Mouse (Mus musculus): ENCODE measurements at regions not wholly inside any gene's neighbourhood (a gene's known extent, or its start where the extent isn't known, plus 50 kb on each side); places are given as distances from the start of the nearest gene placed in this dataset.
A peak's percentile ranks its signal among the peaks of the same experiment; 100 is the strongest.

GRCm38 (mm10) chr3:133809007-133809552 is 264.1 kb upstream of the Tet2 start:
- no peak for TF ChIP-seq POU5F1 (IDR thresholded peaks at IDR 0.05; ENCODE audit: borderline replicate concordance, low read length)
- no peak for TF ChIP-seq NANOG (IDR thresholded peaks at IDR 0.05; ENCODE audit: borderline replicate concordance, low read length)
- TF ChIP-seq CTCF (conservative IDR thresholded peaks at IDR 0.05; ENCODE audit: low read length) = no peak
- no peaks in the 10 kb centered on the region for H3K36me3 ChIP-seq (ENCODE audit: insufficient read depth, low read length)
- peaks cover 8% of the 10 kb centered on the region for H3K4me1 ChIP-seq (replicated peaks; ENCODE audit: low read depth, low read length)
- no peak overlapping the region for H3K4me3 ChIP-seq (replicated peaks; ENCODE audit: low read length)
- peaks cover 16% of the 10 kb centered on the region for H3K9me3 ChIP-seq (ENCODE audit: low read length)
- no peaks in the 10 kb centered on the region for H3K27me3 ChIP-seq (ENCODE audit: insufficient read depth, low read length)

GRCm38 (mm10) chr3:133818966-133819700 is 274.2 kb upstream of the Tet2 start:
- no peak for TF ChIP-seq POU5F1 (IDR thresholded peaks at IDR 0.05; ENCODE audit: borderline replicate concordance, low read length)
- no peak for TF ChIP-seq NANOG (IDR thresholded peaks at IDR 0.05; ENCODE audit: borderline replicate concordance, low read length)
- TF ChIP-seq CTCF (conservative IDR thresholded peaks at IDR 0.05; ENCODE audit: low read length) = no peak
- H3K4me1 ChIP-seq (replicated peaks; ENCODE audit: low read depth, low read length) = no peaks in the 10 kb centered on the region
- H3K9me3 ChIP-seq (ENCODE audit: low read length) = no peaks in the 10 kb centered on the region
- no peaks in the 10 kb centered on the region for H3K36me3 ChIP-seq (ENCODE audit: insufficient read depth, low read length)
- H3K4me3 ChIP-seq (replicated peaks; ENCODE audit: low read length) = no peak overlapping the region
- H3K27me3 ChIP-seq (ENCODE audit: insufficient read depth, low read length) = no peaks in the 10 kb centered on the region

- no peak for TF ChIP-seq CTCF (conservative IDR thresholded peaks at IDR 0.05; ENCODE audit: low read length)
- TF ChIP-seq POU5F1 (IDR thresholded peaks at IDR 0.05; ENCODE audit: borderline replicate concordance, low read length) = no peak
- TF ChIP-seq NANOG (IDR thresholded peaks at IDR 0.05; ENCODE audit: borderline replicate concordance, low read length) = no peak
- Histone ChIP-seq H3K9me3 (ENCODE audit: low read length) (no peaks in the 10 kb centered on the region), H3K27me3 (ENCODE audit: insufficient read depth, low read length) (no peaks in the 10 kb centered on the region), H3K36me3 (ENCODE audit: insufficient read depth, low read length) (no peaks in the 10 kb centered on the region), H3K4me3 (replicated peaks; ENCODE audit: low read length) (no peak overlapping the region), H3K4me1 (replicated peaks; ENCODE audit: low read depth, low read length) (no peaks in the 10 kb centered on the region)
Measured at GRCm38 (mm10) chr3:133833739-133834391, 288.9 kb upstream of the Tet2 start.

- no peak for TF ChIP-seq CTCF (conservative IDR thresholded peaks at IDR 0.05; ENCODE audit: low read length)
- no peak for TF ChIP-seq POU5F1 (IDR thresholded peaks at IDR 0.05; ENCODE audit: borderline replicate concordance, low read length)
- TF ChIP-seq NANOG (IDR thresholded peaks at IDR 0.05; ENCODE audit: borderline replicate concordance, low read length) = no peak
- Histone ChIP-seq H3K27me3 (ENCODE audit: insufficient read depth, low read length) (no peaks in the 10 kb centered on the region), H3K4me1 (replicated peaks; ENCODE audit: low read depth, low read length) (no peaks in the 10 kb centered on the region), H3K9me3 (ENCODE audit: low read length) (no peaks in the 10 kb centered on the region), H3K36me3 (ENCODE audit: insufficient read depth, low read length) (no peaks in the 10 kb centered on the region), H3K4me3 (replicated peaks; ENCODE audit: low read length) (no peak overlapping the region)
Measured at GRCm38 (mm10) chr3:133834459-133834858, 289.5 kb upstream of the Tet2 start.

GRCm38 (mm10) chr3:133846301-133846700 is 301.4 kb upstream of the Tet2 start:
- no peak for TF ChIP-seq POU5F1 (IDR thresholded peaks at IDR 0.05; ENCODE audit: borderline replicate concordance, low read length)
- no peak for TF ChIP-seq NANOG (IDR thresholded peaks at IDR 0.05; ENCODE audit: borderline replicate concordance, low read length)
- no peak for TF ChIP-seq CTCF (conservative IDR thresholded peaks at IDR 0.05; ENCODE audit: low read length)
- no peaks in the 10 kb centered on the region for H3K4me1 ChIP-seq (replicated peaks; ENCODE audit: low read depth, low read length)

GRCm38 (mm10) chr3:133874383-133874782 is 329.4 kb upstream of the Tet2 start:
- Histone ChIP-seq H3K4me3 (replicated peaks; ENCODE audit: low read length) (no peak overlapping the region), H3K36me3 (ENCODE audit: insufficient read depth, low read length) (no peaks in the 10 kb centered on the region), H3K9me3 (ENCODE audit: low read length) (no peaks in the 10 kb centered on the region), H3K4me1 (replicated peaks; ENCODE audit: low read depth, low read length) (no peaks in the 10 kb centered on the region), H3K27me3 (ENCODE audit: insufficient read depth, low read length) (0 out of 2 replicates have a peak, but pooled peaks cover 4% of the 10 kb centered on the region)
- no peak for TF ChIP-seq CTCF (conservative IDR thresholded peaks at IDR 0.05; ENCODE audit: low read length)
- TF ChIP-seq POU5F1 (IDR thresholded peaks at IDR 0.05; ENCODE audit: borderline replicate concordance, low read length) = no peak
- no peak for TF ChIP-seq NANOG (IDR thresholded peaks at IDR 0.05; ENCODE audit: borderline replicate concordance, low read length)

More at GRCm38 (mm10) chr3:133846301-133846700, 301.4 kb upstream of the Tet2 start:
- H3K4me3 ChIP-seq (replicated peaks; ENCODE audit: low read length) = no peak overlapping the region
- peaks cover 4% of the 10 kb centered on the region for H3K9me3 ChIP-seq (ENCODE audit: low read length)
- no peaks in the 10 kb centered on the region for H3K36me3 ChIP-seq (ENCODE audit: insufficient read depth, low read length)
- no peaks in the 10 kb centered on the region for H3K27me3 ChIP-seq (ENCODE audit: insufficient read depth, low read length)

GRCm38 (mm10) chr3:133876439-133877072 is 331.6 kb upstream of the Tet2 start:
- Histone ChIP-seq H3K36me3 (ENCODE audit: insufficient read depth, low read length) (no peaks in the 10 kb centered on the region), H3K4me1 (replicated peaks; ENCODE audit: low read depth, low read length) (no peaks in the 10 kb centered on the region), H3K27me3 (ENCODE audit: insufficient read depth, low read length) (0 out of 2 replicates have a peak, but pooled peaks cover 4% of the 10 kb centered on the region), H3K9me3 (ENCODE audit: low read length) (no peaks in the 10 kb centered on the region), H3K4me3 (replicated peaks; ENCODE audit: low read length) (no peak overlapping the region)
- TF ChIP-seq POU5F1 (IDR thresholded peaks at IDR 0.05; ENCODE audit: borderline replicate concordance, low read length) = no peak
- no peak for TF ChIP-seq NANOG (IDR thresholded peaks at IDR 0.05; ENCODE audit: borderline replicate concordance, low read length)
- peak; percentile 68 for TF ChIP-seq CTCF (conservative IDR thresholded peaks at IDR 0.05; ENCODE audit: low read length)

- Histone ChIP-seq H3K27me3 (ENCODE audit: insufficient read depth, low read length) (0 out of 2 replicates have a peak, but pooled peaks cover 4% of the 10 kb centered on the region), H3K4me3 (replicated peaks; ENCODE audit: low read length) (no peak overlapping the region), H3K36me3 (ENCODE audit: insufficient read depth, low read length) (no peaks in the 10 kb centered on the region), H3K9me3 (ENCODE audit: low read length) (no peaks in the 10 kb centered on the region), H3K4me1 (replicated peaks; ENCODE audit: low read depth, low read length) (no peaks in the 10 kb centered on the region)
- TF ChIP-seq NANOG (IDR thresholded peaks at IDR 0.05; ENCODE audit: borderline replicate concordance, low read length) = no peak
- TF ChIP-seq POU5F1 (IDR thresholded peaks at IDR 0.05; ENCODE audit: borderline replicate concordance, low read length) = no peak
- no peak for TF ChIP-seq CTCF (conservative IDR thresholded peaks at IDR 0.05; ENCODE audit: low read length)
Measured at GRCm38 (mm10) chr3:133877310-133877709, 332.4 kb upstream of the Tet2 start.

All from E14TG2a.4 (cell line).